Mouse (Mus musculus): ENCODE data around the gene Tnnt2. TPM values are rescaled to one million over a fixed set of nuclear protein-coding genes. Genes with fewer than 3 reads are reported as not detected.
A peak's percentile ranks its signal among the peaks of the same experiment; 100 is the strongest.

Tnnt2 gene
- polyA plus RNA-seq, 1 experiment, result 0.75 TPM

- Histone ChIP-seq H3K4me3 (ENCODE audit: extremely low read depth, insufficient read depth, insufficient read length) (no peak overlapping the region), H3K27ac (ENCODE audit: insufficient read depth, low read length) (no peak overlapping the region), H3K27me3 (ENCODE audit: control insufficient read depth, insufficient read depth, low read length) (no peaks in the 10 kb centered on the region), H3K4me1 (ENCODE audit: control insufficient read depth, insufficient read depth, insufficient read length) (no peaks in the 10 kb centered on the region), H3K36me3 (ENCODE audit: control insufficient read depth, insufficient read depth, low read length) (no peaks in the 10 kb centered on the region)
- no peak for DNase-seq (ENCODE audit: low read depth in 1 of 2, low spot score in 2 of 2)
- TF ChIP-seq POLR2A (IDR thresholded peaks at IDR 0.05; ENCODE audit: low read depth, low read length) (no peak), CTCF (IDR thresholded peaks at IDR 0.05; ENCODE audit: extremely low read depth, insufficient read depth, insufficient read length, insufficient replicate concordance) (no peak)
- 89% methylated on average over 5 of the region's 5 CpGs for WGBS
Measured at GRCm38 (mm10) chr1:135846632-135847031, 10.5 kb downstream of the Tnnt2 start.

GRCm38 (mm10) chr1:135847139-135847562, 11.0 kb downstream of the Tnnt2 start:
- TF ChIP-seq POLR2A (IDR thresholded peaks at IDR 0.05; ENCODE audit: low read depth, low read length), result no peak
- TF ChIP-seq CTCF (IDR thresholded peaks at IDR 0.05; ENCODE audit: extremely low read depth, insufficient read depth, insufficient read length, insufficient replicate concordance), result peak; percentile 20; the same call in 1 of the 2 replicates
- WGBS, result 28% methylated on average over 6 of the region's 6 CpGs
- no peak overlapping the region for H3K27ac ChIP-seq (ENCODE audit: insufficient read depth, low read length)
- H3K4me3 ChIP-seq (ENCODE audit: extremely low read depth, insufficient read depth, insufficient read length), result no peak overlapping the region
- H3K4me1 ChIP-seq (ENCODE audit: control insufficient read depth, insufficient read depth, insufficient read length), result no peaks in the 10 kb centered on the region
- peak; percentile 5 to 11 for DNase-seq (ENCODE audit: low read depth in 1 of 2, low spot score in 2 of 2)
- no peaks in the 10 kb centered on the region for H3K27me3 ChIP-seq (ENCODE audit: control insufficient read depth, insufficient read depth, low read length)
- no peaks in the 10 kb centered on the region for H3K36me3 ChIP-seq (ENCODE audit: control insufficient read depth, insufficient read depth, low read length)

GRCm38 (mm10) chr1:135847611-135848351, 11.6 kb downstream of the Tnnt2 start:
- DNase-seq (ENCODE audit: low read depth in 1 of 2, low spot score in 2 of 2), result no peak
- no peaks in the 10 kb centered on the region for H3K36me3 ChIP-seq (ENCODE audit: control insufficient read depth, insufficient read depth, low read length)
- H3K4me3 ChIP-seq (ENCODE audit: extremely low read depth, insufficient read depth, insufficient read length), result no peak overlapping the region
- TF ChIP-seq CTCF (IDR thresholded peaks at IDR 0.05; ENCODE audit: extremely low read depth, insufficient read depth, insufficient read length, insufficient replicate concordance) (no peak), POLR2A (IDR thresholded peaks at IDR 0.05; ENCODE audit: low read depth, low read length) (no peak)
- no peak overlapping the region for H3K27ac ChIP-seq (ENCODE audit: insufficient read depth, low read length)
- 37% methylated on average over 17 of the region's 17 CpGs for WGBS
- no peaks in the 10 kb centered on the region for H3K4me1 ChIP-seq (ENCODE audit: control insufficient read depth, insufficient read depth, insufficient read length)
- no peaks in the 10 kb centered on the region for H3K27me3 ChIP-seq (ENCODE audit: control insufficient read depth, insufficient read depth, low read length)

GRCm38 (mm10) chr1:135850722-135851512, 14.8 kb downstream of the Tnnt2 start:
- H3K27ac ChIP-seq (ENCODE audit: insufficient read depth, low read length), result no peak overlapping the region
- WGBS, result 72% methylated on average over 12 of the region's 12 CpGs
- DNase-seq (ENCODE audit: low read depth in 1 of 2, low spot score in 2 of 2), result no peak
- H3K36me3 ChIP-seq (ENCODE audit: control insufficient read depth, insufficient read depth, low read length), result no peaks in the 10 kb centered on the region
- H3K4me3 ChIP-seq (ENCODE audit: extremely low read depth, insufficient read depth, insufficient read length), result no peak overlapping the region
- H3K4me1 ChIP-seq (ENCODE audit: control insufficient read depth, insufficient read depth, insufficient read length), result no peaks in the 10 kb centered on the region
- TF ChIP-seq POLR2A (IDR thresholded peaks at IDR 0.05; ENCODE audit: low read depth, low read length) (no peak), CTCF (IDR thresholded peaks at IDR 0.05; ENCODE audit: extremely low read depth, insufficient read depth, insufficient read length, insufficient replicate concordance) (peak; percentile 3; the same call in 1 of the 2 replicates)
- no peaks in the 10 kb centered on the region for H3K27me3 ChIP-seq (ENCODE audit: control insufficient read depth, insufficient read depth, low read length)

GRCm38 (mm10) chr1:135852044-135852756, 16.0 kb downstream of the Tnnt2 start:
- WGBS, result 75% methylated on average over 13 of the region's 13 CpGs
- H3K27ac ChIP-seq (ENCODE audit: insufficient read depth, low read length), result no peak overlapping the region
- H3K27me3 ChIP-seq (ENCODE audit: control insufficient read depth, insufficient read depth, low read length), result no peaks in the 10 kb centered on the region
- TF ChIP-seq CTCF (IDR thresholded peaks at IDR 0.05; ENCODE audit: extremely low read depth, insufficient read depth, insufficient read length, insufficient replicate concordance) (no peak), POLR2A (IDR thresholded peaks at IDR 0.05; ENCODE audit: low read depth, low read length) (no peak)
- H3K4me1 ChIP-seq (ENCODE audit: control insufficient read depth, insufficient read depth, insufficient read length), result no peaks in the 10 kb centered on the region
- H3K36me3 ChIP-seq (ENCODE audit: control insufficient read depth, insufficient read depth, low read length), result no peaks in the 10 kb centered on the region
- no peak for DNase-seq (ENCODE audit: low read depth in 1 of 2, low spot score in 2 of 2)
- no peak overlapping the region for H3K4me3 ChIP-seq (ENCODE audit: extremely low read depth, insufficient read depth, insufficient read length)

GRCm38 (mm10) chr1:135853200-135853599, 17.0 kb downstream of the Tnnt2 start:
- H3K4me3 ChIP-seq (ENCODE audit: extremely low read depth, insufficient read depth, insufficient read length), result no peak overlapping the region
- 87% methylated on average over 4 of the region's 4 CpGs for WGBS
- H3K36me3 ChIP-seq (ENCODE audit: control insufficient read depth, insufficient read depth, low read length), result no peaks in the 10 kb centered on the region
- no peak for DNase-seq (ENCODE audit: low read depth in 1 of 2, low spot score in 2 of 2)
- no peak overlapping the region for H3K27ac ChIP-seq (ENCODE audit: insufficient read depth, low read length)
- TF ChIP-seq POLR2A (IDR thresholded peaks at IDR 0.05; ENCODE audit: low read depth, low read length) (no peak), CTCF (IDR thresholded peaks at IDR 0.05; ENCODE audit: extremely low read depth, insufficient read depth, insufficient read length, insufficient replicate concordance) (no peak)
- H3K4me1 ChIP-seq (ENCODE audit: control insufficient read depth, insufficient read depth, insufficient read length), result no peaks in the 10 kb centered on the region
- no peaks in the 10 kb centered on the region for H3K27me3 ChIP-seq (ENCODE audit: control insufficient read depth, insufficient read depth, low read length)
